Mouse (Mus musculus) kidney, adult 2 months (tissue): ENCODE measurements around the gene Hdac4.

Source experiments
- CTCF ChIP-seq: fragments of 200-500 bp; conservative IDR thresholded peaks from 2 replicates; pipeline ENCODE4 v1.5.1; 2011; ENCODE audit warnings: low read depth, mild to moderate bottlenecking, control low read depth, low read length, moderate library complexity, mixed read lengths; ENCODE audit not compliant: insufficient read depth, insufficient read length
- POLR2A ChIP-seq: fragments of 200-500 bp; IDR thresholded peaks from one replicate; pipeline ENCODE4 v1.6.1; 2011; ENCODE audit warnings: low read depth, low read length, control low read depth

DNA sequence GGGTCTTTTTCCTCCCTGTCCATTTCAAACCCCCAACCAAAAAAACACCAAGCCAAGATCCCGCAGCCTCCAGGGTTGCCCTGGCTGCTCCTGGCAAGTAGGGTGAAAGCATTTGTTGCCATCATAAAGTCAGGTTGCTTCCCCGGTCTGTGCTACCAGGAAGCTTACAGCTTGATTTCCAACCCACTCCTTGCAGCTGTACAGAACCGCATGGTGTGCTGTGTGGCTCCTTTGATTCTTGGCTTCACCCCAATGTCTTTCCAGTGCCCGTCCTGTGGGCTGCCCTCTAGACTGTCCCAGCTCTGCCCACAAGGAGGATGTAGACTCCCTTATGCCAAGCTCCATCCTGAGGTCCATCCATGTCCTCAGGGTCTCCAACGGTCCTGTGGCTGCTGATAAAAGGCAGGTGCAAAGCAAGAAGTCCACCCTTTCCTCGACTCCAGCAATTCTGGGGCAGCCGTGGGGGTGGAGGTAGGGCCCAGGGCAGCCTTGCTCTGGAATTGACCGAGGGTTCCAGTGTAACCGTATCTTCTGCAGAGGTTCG, 277.2 kb downstream of the Hdac4 start:
- TF ChIP-seq POLR2A (no peak), CTCF (no peak)
